Mouse (Mus musculus): ENCODE measurements around the gene Bend6.

The Bend6 gene

DNA sequence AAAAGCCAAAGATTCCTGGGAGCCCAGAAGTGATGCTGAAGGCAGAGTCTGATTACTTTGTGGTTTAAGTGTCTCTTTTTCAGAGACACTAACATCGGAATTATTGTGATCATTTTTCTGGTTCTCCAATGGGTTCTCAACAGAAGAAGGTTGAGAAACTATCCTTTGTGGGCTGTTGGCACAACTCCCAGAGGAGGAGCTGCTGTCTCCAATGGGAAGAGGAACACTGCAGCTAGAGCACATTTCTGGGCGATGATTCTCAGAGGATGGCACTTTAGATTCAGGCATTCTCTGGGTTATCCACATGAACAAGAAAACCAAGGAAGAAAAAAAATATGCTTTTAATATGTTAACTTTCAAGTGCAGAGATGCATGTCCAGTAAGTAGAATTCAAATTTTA, 104.3 kb downstream of the Bend6 start:
- in situ Hi-C loops (cut with MboI) = no loop called here
